Mouse (Mus musculus): ENCODE data around the gene Gm5478. TPM values are rescaled to one million over a fixed set of nuclear protein-coding genes. Genes with fewer than 3 reads are reported as not detected.
"Not testable (repeated sequence)": the region's sequence is repeated elsewhere in the genome, so short reads cannot be mapped to it uniquely, and the experiment has no call there.

Gene Gm5478
- polyA plus RNA-seq (2016; fragmentation: Nextera tagmentation; extraction: Ambion mirVana), result not detected in 2 replicates

GRCm38 (mm10) chr15:101647280-101647679, at the start of gene Gm5478:
TSS of gene Gm5478 (minus strand) at chr15:101647380.
- Histone ChIP-seq H3K4me2 (replicated peaks) (no peak within 1 kb of the TSS), H3K36me3 (no peaks in the 10 kb centered on the region), H3K9me3 (no peaks in the 10 kb centered on the region), H3K27ac (no peak within 1 kb of the TSS), H3K4me1 (no peaks in the 10 kb centered on the region), H3K9ac (no peak within 1 kb of the TSS), H3K4me3 (no peak within 1 kb of the TSS), H3K27me3 (replicated peaks) (no peaks in the 10 kb centered on the region)
- no peak for ATAC-seq (ENCODE audit: low FRiP score, low read depth)
- 84% methylated on average over 3 of the region's 3 CpGs for WGBS

- no peaks in the 10 kb centered on the region for H3K4me1 ChIP-seq
- H3K27ac ChIP-seq, result no peak within 1 kb of the TSS
- H3K9ac ChIP-seq, result no peak within 1 kb of the TSS
- no peaks in the 10 kb centered on the region for H3K9me3 ChIP-seq
- H3K4me2 ChIP-seq (replicated peaks), result no peak within 1 kb of the TSS
- H3K4me3 ChIP-seq, result no peak within 1 kb of the TSS
- WGBS, result 87% methylated on average over 5 of the region's 5 CpGs
- no peak for ATAC-seq (ENCODE audit: low FRiP score, low read depth)
- no peaks in the 10 kb centered on the region for H3K36me3 ChIP-seq
- H3K27me3 ChIP-seq (replicated peaks), result no peaks in the 10 kb centered on the region
Measured at GRCm38 (mm10) chr15:101694207-101694606, 47.0 kb upstream of the Gm5478 start, which contains the start of gene Krt6a. TSS of gene Krt6a (minus strand) at chr15:101694307.

- H3K27ac ChIP-seq; H3K9me3 ChIP-seq; H3K4me2 ChIP-seq (replicated peaks); H3K36me3 ChIP-seq; H3K9ac ChIP-seq; H3K27me3 ChIP-seq (replicated peaks); ATAC-seq (ENCODE audit: low FRiP score, low read depth); H3K4me3 ChIP-seq; H3K4me1 ChIP-seq: not testable (repeated sequence)
- 89% methylated on average over 5 of the region's 5 CpGs for WGBS
Measured at GRCm38 (mm10) chr15:101690460-101690859, 43.3 kb upstream of the Gm5478 start.

GRCm38 (mm10) chr15:101688161-101688560, 41.0 kb upstream of the Gm5478 start:
- Histone ChIP-seq H3K9ac (no peak overlapping the region), H3K27ac (no peak overlapping the region), H3K27me3 (replicated peaks) (no peaks in the 10 kb centered on the region), H3K4me1 (no peaks in the 10 kb centered on the region), H3K36me3 (no peaks in the 10 kb centered on the region), H3K4me3 (no peak overlapping the region), H3K4me2 (replicated peaks) (no peak overlapping the region), H3K9me3 (no peaks in the 10 kb centered on the region)
- ATAC-seq (ENCODE audit: low FRiP score, low read depth), result no peak
- WGBS, result 67% methylated on average over 2 of the region's 2 CpGs

GRCm38 (mm10) chr15:101680187-101680586, 33.0 kb upstream of the Gm5478 start, which contains the start of gene Krt6b:
TSS of gene Krt6b (minus strand) at chr15:101680287.
- Histone ChIP-seq H3K36me3 (no peaks in the 10 kb centered on the region), H3K27ac (no peak within 1 kb of the TSS), H3K9me3 (no peaks in the 10 kb centered on the region), H3K4me2 (replicated peaks) (no peak within 1 kb of the TSS), H3K4me1 (no peaks in the 10 kb centered on the region), H3K4me3 (no peak within 1 kb of the TSS), H3K9ac (no peak within 1 kb of the TSS), H3K27me3 (replicated peaks) (no peaks in the 10 kb centered on the region)
- 80% methylated on average over 2 of the region's 2 CpGs for WGBS
- ATAC-seq (ENCODE audit: low FRiP score, low read depth), result no peak

GRCm38 (mm10) chr15:101675978-101676377, 28.8 kb upstream of the Gm5478 start:
- no peaks in the 10 kb centered on the region for H3K9me3 ChIP-seq
- no peak overlapping the region for H3K4me3 ChIP-seq
- no peak overlapping the region for H3K9ac ChIP-seq
- no peaks in the 10 kb centered on the region for H3K27me3 ChIP-seq (replicated peaks)
- H3K4me2 ChIP-seq (replicated peaks), result no peak overlapping the region
- 92% methylated on average over 1 of the region's 1 CpGs for WGBS
- H3K27ac ChIP-seq, result no peak overlapping the region
- no peaks in the 10 kb centered on the region for H3K36me3 ChIP-seq
- ATAC-seq (ENCODE audit: low FRiP score, low read depth), result no peak
- H3K4me1 ChIP-seq, result no peaks in the 10 kb centered on the region

- H3K36me3 ChIP-seq, result no peaks in the 10 kb centered on the region
- ATAC-seq (ENCODE audit: low FRiP score, low read depth), result no peak
- no peaks in the 10 kb centered on the region for H3K4me1 ChIP-seq
- no peak overlapping the region for H3K27ac ChIP-seq
- H3K9me3 ChIP-seq, result no peaks in the 10 kb centered on the region
- 90% methylated on average over 5 of the region's 5 CpGs for WGBS
- no peak overlapping the region for H3K9ac ChIP-seq
- no peak overlapping the region for H3K4me3 ChIP-seq
- H3K4me2 ChIP-seq (replicated peaks), result no peak overlapping the region
- H3K27me3 ChIP-seq (replicated peaks), result no peaks in the 10 kb centered on the region
Measured at GRCm38 (mm10) chr15:101652736-101653265, 5.6 kb upstream of the Gm5478 start.

- H3K27ac ChIP-seq, result no peak within 1 kb of the TSS
- no peaks in the 10 kb centered on the region for H3K9me3 ChIP-seq
- no peak within 1 kb of the TSS for H3K4me3 ChIP-seq
- H3K27me3 ChIP-seq (replicated peaks), result no peaks in the 10 kb centered on the region
- no peaks in the 10 kb centered on the region for H3K36me3 ChIP-seq
- no peaks in the 10 kb centered on the region for H3K4me1 ChIP-seq
- H3K9ac ChIP-seq, result no peak within 1 kb of the TSS
- H3K4me2 ChIP-seq (replicated peaks), result no peak within 1 kb of the TSS
- 85% methylated on average over 2 of the region's 2 CpGs for WGBS
- no peak for ATAC-seq (ENCODE audit: low FRiP score, low read depth)
Measured at GRCm38 (mm10) chr15:101627884-101628283, 19.3 kb downstream of the Gm5478 start, which contains the start of gene Gm5414. TSS of gene Gm5414 (minus strand) at chr15:101628188.

GRCm38 (mm10) chr15:101599123-101599522, 48.1 kb downstream of the Gm5478 start:
- Histone ChIP-seq H3K9ac (no peak overlapping the region), H3K27ac (no peak overlapping the region), H3K9me3 (no peaks in the 10 kb centered on the region), H3K4me2 (replicated peaks) (no peak overlapping the region), H3K4me3 (no peak overlapping the region), H3K27me3 (replicated peaks) (no peaks in the 10 kb centered on the region), H3K4me1 (no peaks in the 10 kb centered on the region), H3K36me3 (no peaks in the 10 kb centered on the region)
- 74% methylated on average over 6 of the region's 6 CpGs for whole genome bisulfite sequencing
- ATAC-seq (ENCODE audit: low FRiP score, low read depth), result no peak

Small RNAs within 50 kb of the gene (microRNA-seq; reads per million reads assigned to microRNA genes)
- gene Gm44342 (not detected), gene Gm44383 (not detected), gene Gm44479 (not detected)

Other genes with a start within 250 kb of the Gm5478 start
- 4.8 and 6.4 TPM in 2 replicates for gene Krt7, start 236.3 kb downstream of the Gm5478 start, polyA plus RNA-seq (2016; fragmentation: Nextera tagmentation; extraction: Ambion mirVana)
- 0.19 and 0.32 TPM in 2 replicates for gene Krt87, start 208.6 kb downstream of the Gm5478 start, polyA plus RNA-seq (2016; fragmentation: Nextera tagmentation; extraction: Ambion mirVana)
- not detected in 2 replicates for gene Krt88, start 199.6 kb downstream of the Gm5478 start, polyA plus RNA-seq (2016; fragmentation: Nextera tagmentation; extraction: Ambion mirVana)
- gene Krt81, start 183.6 kb downstream of the Gm5478 start, polyA plus RNA-seq (2016; fragmentation: Nextera tagmentation; extraction: Ambion mirVana), result not detected in 2 replicates
- not detected in 2 replicates for gene Krt86, start 173.9 kb downstream of the Gm5478 start, polyA plus RNA-seq (2016; fragmentation: Nextera tagmentation; extraction: Ambion mirVana)
- not detected in 2 replicates for gene Krt83, start 155.9 kb downstream of the Gm5478 start, polyA plus RNA-seq (2016; fragmentation: Nextera tagmentation; extraction: Ambion mirVana)
- not detected in 2 replicates for gene Gm49425, start 130.1 kb downstream of the Gm5478 start, polyA plus RNA-seq (2016; fragmentation: Nextera tagmentation; extraction: Ambion mirVana)
- gene Krt84, start 114.6 kb downstream of the Gm5478 start, polyA plus RNA-seq (2016; fragmentation: Nextera tagmentation; extraction: Ambion mirVana), result not detected in 2 replicates
- not detected in 2 replicates for gene Krt82, start 96.7 kb downstream of the Gm5478 start, polyA plus RNA-seq (2016; fragmentation: Nextera tagmentation; extraction: Ambion mirVana)
- 0.28 and 0.58 TPM in 2 replicates for gene Krt90, start 84.4 kb downstream of the Gm5478 start, polyA plus RNA-seq (2016; fragmentation: Nextera tagmentation; extraction: Ambion mirVana)
- not detected in 2 replicates for gene Krt75, start 73.5 kb downstream of the Gm5478 start, polyA plus RNA-seq (2016; fragmentation: Nextera tagmentation; extraction: Ambion mirVana)
- gene Gm5414, start 19.2 kb downstream of the Gm5478 start, polyA plus RNA-seq (2016; fragmentation: Nextera tagmentation; extraction: Ambion mirVana), result not detected in 2 replicates
- gene Krt6b, start 32.9 kb upstream of the Gm5478 start, polyA plus RNA-seq (2016; fragmentation: Nextera tagmentation; extraction: Ambion mirVana), result not detected in 2 replicates
- 0.08 TPM in 1 of 2 replicates, not detected in the other for gene Krt6a, start 46.9 kb upstream of the Gm5478 start, polyA plus RNA-seq (2016; fragmentation: Nextera tagmentation; extraction: Ambion mirVana)
- gene Krt5, start 65.5 kb upstream of the Gm5478 start, polyA plus RNA-seq (2016; fragmentation: Nextera tagmentation; extraction: Ambion mirVana), result 12.9 and 13.7 TPM in 2 replicates
- gene Krt71, start 95.7 kb upstream of the Gm5478 start, polyA plus RNA-seq (2016; fragmentation: Nextera tagmentation; extraction: Ambion mirVana), result not detected in 2 replicates
- gene Krt72, start 139.1 kb upstream of the Gm5478 start, polyA plus RNA-seq (2016; fragmentation: Nextera tagmentation; extraction: Ambion mirVana), result not detected in 2 replicates
- gene Krt73, start 155.0 kb upstream of the Gm5478 start, polyA plus RNA-seq (2016; fragmentation: Nextera tagmentation; extraction: Ambion mirVana), result 0.27 and 0.34 TPM in 2 replicates
- gene Krt2, start 170.8 kb upstream of the Gm5478 start, polyA plus RNA-seq (2016; fragmentation: Nextera tagmentation; extraction: Ambion mirVana), result not detected in 2 replicates
- gene Krt1, start 203.4 kb upstream of the Gm5478 start, polyA plus RNA-seq (2016; fragmentation: Nextera tagmentation; extraction: Ambion mirVana), result 1.6 and 2.5 TPM in 2 replicates
- not detected in 2 replicates for gene Krt77, start 222.3 kb upstream of the Gm5478 start, polyA plus RNA-seq (2016; fragmentation: Nextera tagmentation; extraction: Ambion mirVana)
- gene Krt76, start 245.5 kb upstream of the Gm5478 start, polyA plus RNA-seq (2016; fragmentation: Nextera tagmentation; extraction: Ambion mirVana), result not detected in 2 replicates